Mouse (Mus musculus) lung, adult 2 months (tissue): Measurements from ENCODE around the gene Kdm4b.

Experiments
- CTCF ChIP-seq: fragments of 200-500 bp; IDR thresholded peaks from 2 replicates; pipeline ENCODE4 v1.5.1; 2011; ENCODE audit warnings: mild to moderate bottlenecking, low read length, control low read depth; ENCODE audit not compliant: insufficient read depth
- POLR2A ChIP-seq: fragments of 200-500 bp; IDR thresholded peaks from 2 replicates; pipeline ENCODE4 v1.6.1; 2011; ENCODE audit warnings: low read depth, mild to moderate bottlenecking, control low read depth, low read length, borderline replicate concordance; ENCODE audit errors: extremely low read depth

DNA sequence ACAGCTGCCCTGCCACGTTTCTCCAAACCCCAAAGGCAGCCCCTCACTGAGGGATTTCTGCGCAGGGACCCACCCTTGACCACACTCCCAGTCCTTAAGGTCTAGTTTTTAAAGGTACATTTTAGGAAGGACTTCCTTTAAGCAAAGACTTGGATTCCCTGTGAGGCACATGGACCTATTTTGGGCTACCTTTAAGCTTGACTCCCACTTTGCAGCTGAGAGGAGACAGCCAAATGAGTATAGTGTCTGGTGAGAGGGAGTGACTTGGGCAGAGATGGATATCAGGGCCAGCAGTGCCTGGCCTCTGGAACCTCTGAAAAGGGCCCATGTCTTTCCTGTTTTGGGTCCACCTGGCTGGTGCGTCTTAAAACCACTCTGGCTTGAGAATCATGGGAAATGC, 100.1 kb downstream of the Kdm4b start:
- TF ChIP-seq POLR2A (no peak), CTCF (no peak)
